Mouse (Mus musculus) kidney, postnatal 10 days (tissue): ENCODE measurements around the gene Aip.
"Not testable (repeated sequence)": the region's sequence is repeated elsewhere in the genome, so short reads cannot be mapped to it uniquely, and the experiment has no call there.

ENCODE experiments used
- DNase-seq: peaks from one replicate; pipeline ENCODE4 v3.0.0; 2021; ENCODE audit warnings: mixed read lengths

Aip gene

GRCm38 (mm10) chr19:4134354-4134753 is 8.7 kb upstream of the Aip start:
- no peak for DNase-seq

DNA sequence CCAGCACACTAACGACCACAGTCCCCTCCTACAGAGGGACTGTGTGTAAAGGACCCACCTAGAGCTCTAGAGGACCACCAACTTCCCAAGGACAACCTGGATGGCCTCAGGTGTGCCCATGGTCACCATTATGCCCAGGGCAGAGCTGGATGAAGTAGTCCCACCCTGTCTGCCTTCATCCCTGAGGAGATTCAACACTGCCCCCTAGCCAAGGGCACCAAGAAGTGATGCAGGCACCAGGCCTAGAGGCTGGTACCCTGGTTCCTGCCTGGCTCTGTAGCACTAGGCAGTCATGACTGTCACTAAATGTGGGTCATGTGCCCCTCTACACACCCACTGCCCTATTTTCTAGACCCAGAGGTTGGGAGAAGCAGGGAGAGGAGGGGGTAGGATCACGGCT is 6.1 kb upstream of the Aip start:
- DNase-seq: no peak

DNA sequence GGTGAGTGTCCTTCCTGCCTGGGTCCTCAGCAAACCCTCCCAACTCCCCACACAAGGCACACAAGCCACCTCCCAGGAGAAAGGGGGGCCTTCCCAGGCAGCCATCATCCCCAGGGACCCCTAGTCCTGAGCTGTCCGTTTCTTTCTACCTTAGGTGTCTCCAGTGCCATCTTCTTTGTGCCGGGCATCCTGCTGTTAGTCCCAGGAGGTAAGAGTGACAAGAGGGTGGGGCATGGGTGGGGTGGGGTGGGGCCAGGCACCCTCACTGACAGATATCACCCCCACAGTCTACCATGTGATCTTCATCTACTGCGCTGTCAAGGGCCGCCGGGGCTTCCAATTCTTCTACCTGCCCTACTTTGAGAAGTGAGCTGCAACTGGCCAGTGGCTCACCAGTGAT is 5.4 kb upstream of the Aip start:
- DNase-seq: no peak

GRCm38 (mm10) chr19:4130106-4130505 is 4.4 kb upstream of the Aip start:
- no peak for DNase-seq

DNA sequence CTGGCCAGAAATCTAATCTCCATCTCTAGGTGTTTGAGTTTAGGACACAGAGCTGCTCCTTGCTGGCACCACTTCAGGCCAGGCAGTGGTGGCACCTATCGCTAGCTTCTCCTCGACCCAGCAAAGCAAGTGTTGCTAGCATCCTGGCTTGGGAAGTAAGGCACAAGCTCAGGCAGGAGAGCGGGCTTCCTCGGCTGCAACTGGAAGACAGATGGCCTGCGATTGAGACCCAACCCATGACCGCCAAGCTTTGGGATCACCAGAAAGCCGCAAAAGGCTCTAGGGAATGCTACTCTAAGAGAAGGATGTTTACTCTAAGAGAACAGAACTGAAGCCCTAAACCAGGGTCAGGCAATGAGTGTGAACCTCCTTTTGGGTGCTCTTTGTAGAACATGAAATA is 3.8 kb upstream of the Aip start:
- DNase-seq: no peak

GRCm38 (mm10) chr19:4126759-4127495 is 1.3 kb upstream of the Aip start:
- peak; percentile 38 for DNase-seq

DNA sequence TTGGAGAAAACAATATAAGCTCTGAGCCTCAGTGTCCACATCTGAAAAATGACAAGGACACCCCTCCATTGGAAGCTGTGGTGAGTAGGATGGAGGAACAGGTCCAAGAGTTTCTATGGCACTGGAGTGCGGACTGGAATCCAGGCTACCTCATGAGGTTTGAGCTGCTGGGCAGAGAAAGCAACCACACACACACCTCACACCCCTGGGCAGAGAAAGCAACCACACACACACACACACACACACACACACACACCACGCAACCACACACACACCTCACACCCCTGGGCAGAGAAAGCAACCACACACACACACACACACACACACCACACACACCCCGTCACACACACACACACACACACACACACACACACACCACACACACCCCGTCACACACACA is 390 bp downstream of the Aip start:
- DNase-seq: not testable (repeated sequence)

GRCm38 (mm10) chr19:4124432-4124831 is 1.2 kb downstream of the Aip start:
- no peak for DNase-seq

GRCm38 (mm10) chr19:4122411-4123370 is 3.0 kb downstream of the Aip start:
- DNase-seq: no peak

GRCm38 (mm10) chr19:4121896-4122295 is 3.8 kb downstream of the Aip start:
- DNase-seq: not testable (repeated sequence)

GRCm38 (mm10) chr19:4121097-4121805 is 4.4 kb downstream of the Aip start:
- peak; percentile 99 for DNase-seq

- DNase-seq: no peak
These were observed 5.2 kb downstream of the Aip start for GRCm38 (mm10) chr19:4120496-4120895.

DNA sequence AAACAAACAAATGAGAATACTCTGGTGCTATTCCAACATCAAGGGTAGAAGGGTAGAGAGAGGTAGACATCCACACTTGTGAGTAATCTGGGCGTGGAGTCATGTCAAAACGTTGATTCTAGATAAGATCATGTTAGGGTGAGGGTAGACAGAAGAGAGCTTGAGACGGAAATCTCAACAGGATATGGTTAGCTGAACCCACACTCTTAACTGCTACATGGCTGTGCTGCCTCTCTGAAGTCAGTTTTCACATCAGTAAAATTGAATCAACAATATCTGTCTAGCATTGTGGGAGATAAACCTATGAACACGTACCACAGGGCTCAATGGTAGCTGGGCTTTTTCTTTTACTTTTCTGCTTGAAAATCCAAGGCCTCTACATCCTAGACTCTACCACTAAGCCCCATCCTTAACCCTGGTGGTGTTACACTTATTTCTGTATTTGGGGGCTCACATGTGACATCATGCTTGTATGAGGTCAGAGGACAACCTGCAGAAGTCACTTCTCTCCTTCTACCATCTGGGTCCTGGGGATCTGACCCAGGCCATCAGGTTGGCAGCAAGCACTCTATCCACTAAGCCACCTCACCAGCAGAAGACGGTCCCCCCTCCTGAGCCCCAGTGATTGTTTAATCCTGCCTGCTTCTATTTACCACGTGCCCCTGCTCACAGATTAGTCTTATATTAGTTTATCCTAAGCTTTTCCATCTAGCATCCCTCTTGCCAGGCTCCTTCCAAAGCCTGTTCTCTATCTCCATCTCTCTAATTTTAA is 5.8 kb downstream of the Aip start:
- no peak for DNase-seq

GRCm38 (mm10) chr19:4118350-4118749 is 7.3 kb downstream of the Aip start:
- no peak for DNase-seq

DNA sequence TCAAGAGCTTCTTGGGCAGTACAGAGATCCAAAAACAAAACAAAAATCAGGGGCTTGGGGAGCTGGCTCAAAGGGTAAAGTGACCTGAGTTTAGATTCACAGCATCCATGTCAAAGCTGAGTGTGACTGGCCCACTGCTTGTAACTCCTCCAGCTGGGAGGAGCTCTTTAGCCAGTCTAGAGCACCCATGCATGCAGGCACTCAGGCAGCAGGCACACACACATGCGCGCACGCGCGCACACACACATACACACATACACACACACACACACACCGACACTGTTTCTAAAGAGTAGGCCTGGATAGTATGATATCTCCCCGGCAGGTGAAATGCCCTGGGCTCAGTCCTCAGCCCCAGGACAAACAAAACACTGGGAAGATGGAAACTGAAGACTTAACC is 8.7 kb downstream of the Aip start:
- no peak for DNase-seq

GRCm38 (mm10) chr19:4115816-4116215 is 9.8 kb downstream of the Aip start:
- DNase-seq: no peak

GRCm38 (mm10) chr19:4115144-4115543 is 10.5 kb downstream of the Aip start:
- DNase-seq: no peak

GRCm38 (mm10) chr19:4114551-4114950 is 11.1 kb downstream of the Aip start:
- peak; percentile 13 for DNase-seq

- peak; percentile 53 for DNase-seq
These were observed 11.8 kb downstream of the Aip start for GRCm38 (mm10) chr19:4113806-4114230.

GRCm38 (mm10) chr19:4113186-4113805 is 12.4 kb downstream of the Aip start:
- peak; percentile 85 for DNase-seq

- DNase-seq: peak; percentile 18
These were observed 13.3 kb downstream of the Aip start for GRCm38 (mm10) chr19:4112063-4112960.
